Mouse (Mus musculus): ENCODE results near the gene Tgtp2. TPM values are rescaled to one million over a fixed set of nuclear protein-coding genes. Genes with fewer than 3 reads are reported as not detected.

Gene Tgtp2
- polyA plus RNA-seq, 1 experiment from 2014 or later = 2.8 TPM

DNA sequence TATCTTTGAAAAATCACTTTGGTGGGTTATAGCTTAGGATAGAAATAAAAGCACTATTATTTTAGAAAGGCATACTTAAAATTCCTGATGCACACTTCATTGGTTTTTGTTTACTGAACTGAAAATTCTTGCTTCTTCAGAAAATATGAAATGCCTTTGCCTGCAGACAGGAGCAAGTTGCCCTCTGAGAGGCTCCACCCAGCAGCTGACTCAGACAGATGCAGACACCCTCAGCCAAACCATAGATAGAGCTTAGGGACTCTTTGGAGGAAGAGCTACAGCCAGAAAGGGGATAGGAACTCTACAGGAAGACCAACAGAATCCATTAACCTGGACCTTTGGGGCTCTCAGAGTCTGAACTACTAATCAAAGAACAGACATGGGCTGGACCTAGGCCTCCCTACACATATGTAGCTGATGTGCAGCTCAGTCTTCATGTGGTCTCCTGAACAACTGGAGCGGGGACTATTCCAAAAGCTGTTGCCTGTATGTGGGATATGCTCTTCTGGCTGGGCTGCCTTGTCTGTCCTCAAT lies 28.1 kb upstream of the Tgtp2 start:
- no peak for TF ChIP-seq CTCF (IDR thresholded peaks at IDR 0.05; ENCODE audit: low read depth)
- Histone ChIP-seq H3K36me3 (ENCODE audit: control insufficient read depth, insufficient read depth) (peaks cover 2% of the 10 kb centered on the region; the same call in 1 of the 2 replicates), H3K9me3 (ENCODE audit: control insufficient read depth) (no peaks in the 10 kb centered on the region), H3K27ac (ENCODE audit: low read depth, low read length) (no peak overlapping the region), H3K4me2 (replicated peaks; ENCODE audit: low read depth) (no peak overlapping the region), H3K9ac (ENCODE audit: low read depth, low read length) (no peak overlapping the region), H3K4me3 (ENCODE audit: low read depth, low read length) (no peak overlapping the region), H3K4me1 (replicated peaks; ENCODE audit: control insufficient read depth, insufficient read depth, low read length) (0 out of 2 replicates have a peak, but pooled peaks cover 7% of the 10 kb centered on the region), H3K27me3 (replicated peaks; ENCODE audit: control insufficient read depth, insufficient read depth, low read length) (no peaks in the 10 kb centered on the region)
- no peak for ATAC-seq
- 100% methylated on average over 1 of the region's 1 CpGs for WGBS

DNA sequence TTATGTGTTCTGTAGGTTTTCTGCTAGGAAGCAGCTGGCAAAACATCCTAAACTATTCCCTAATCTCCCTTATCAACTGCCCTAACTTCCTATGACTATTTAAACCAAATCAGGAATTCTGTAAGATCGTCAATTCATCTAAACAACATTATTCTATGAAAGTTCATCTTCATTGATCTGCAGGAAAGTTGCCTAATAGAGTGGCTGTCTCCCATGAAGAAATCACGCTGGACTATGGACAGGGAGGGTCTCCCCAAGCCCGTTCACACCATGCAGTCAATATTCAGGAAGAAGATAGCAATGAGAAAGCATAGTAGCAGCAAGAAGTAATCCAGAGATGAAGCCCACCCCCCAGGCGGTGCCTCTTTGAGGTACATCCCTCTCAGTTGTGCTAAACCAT lies 27.2 kb upstream of the Tgtp2 start:
- Histone ChIP-seq H3K27me3 (replicated peaks; ENCODE audit: control insufficient read depth, insufficient read depth, low read length) (no peaks in the 10 kb centered on the region), H3K9ac (ENCODE audit: low read depth, low read length) (no peak overlapping the region), H3K9me3 (ENCODE audit: control insufficient read depth) (no peaks in the 10 kb centered on the region), H3K27ac (ENCODE audit: low read depth, low read length) (no peak overlapping the region), H3K4me3 (ENCODE audit: low read depth, low read length) (no peak overlapping the region), H3K36me3 (ENCODE audit: control insufficient read depth, insufficient read depth) (no peaks in the 10 kb centered on the region), H3K4me1 (replicated peaks; ENCODE audit: control insufficient read depth, insufficient read depth, low read length) (peaks cover 12% of the 10 kb centered on the region; the same call in 1 of the 2 replicates), H3K4me2 (replicated peaks; ENCODE audit: low read depth) (no peak overlapping the region)
- WGBS = 49% methylated on average over 4 of the region's 4 CpGs
- TF ChIP-seq CTCF (IDR thresholded peaks at IDR 0.05; ENCODE audit: low read depth) = no peak
- ATAC-seq = no peak

DNA sequence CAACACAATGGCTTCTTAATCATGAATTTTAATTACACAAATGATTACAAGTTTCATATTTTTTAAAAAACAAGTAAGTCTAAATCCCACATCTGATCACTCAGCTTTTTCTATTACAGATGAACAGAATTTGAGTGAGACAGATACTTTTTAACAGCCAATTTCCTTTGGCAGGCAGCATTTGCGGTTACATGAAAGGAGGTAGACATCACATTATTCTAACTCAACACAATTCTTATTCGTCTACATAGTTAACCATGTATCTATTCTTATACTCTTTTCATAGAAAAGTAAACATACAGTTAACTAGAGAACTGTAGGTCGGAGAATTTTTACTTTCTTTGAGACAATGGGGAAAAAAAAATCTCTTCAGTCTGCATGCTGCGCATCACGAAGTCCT lies 26.5 kb upstream of the Tgtp2 start:
- no peak overlapping the region for H3K4me3 ChIP-seq (ENCODE audit: low read depth, low read length)
- H3K27ac ChIP-seq (ENCODE audit: low read depth, low read length) = no peak overlapping the region
- peaks cover 12% of the 10 kb centered on the region; the same call in 1 of the 2 replicates for H3K4me1 ChIP-seq (replicated peaks; ENCODE audit: control insufficient read depth, insufficient read depth, low read length)
- 82% methylated on average over 5 of the region's 5 CpGs for WGBS
- H3K9me3 ChIP-seq (ENCODE audit: control insufficient read depth) = no peaks in the 10 kb centered on the region
- no peaks in the 10 kb centered on the region for H3K36me3 ChIP-seq (ENCODE audit: control insufficient read depth, insufficient read depth)
- H3K9ac ChIP-seq (ENCODE audit: low read depth, low read length) = no peak overlapping the region
- no peaks in the 10 kb centered on the region for H3K27me3 ChIP-seq (replicated peaks; ENCODE audit: control insufficient read depth, insufficient read depth, low read length)
- no peak overlapping the region for H3K4me2 ChIP-seq (replicated peaks; ENCODE audit: low read depth)
- no peak for TF ChIP-seq CTCF (IDR thresholded peaks at IDR 0.05; ENCODE audit: low read depth)
- no peak for ATAC-seq

DNA sequence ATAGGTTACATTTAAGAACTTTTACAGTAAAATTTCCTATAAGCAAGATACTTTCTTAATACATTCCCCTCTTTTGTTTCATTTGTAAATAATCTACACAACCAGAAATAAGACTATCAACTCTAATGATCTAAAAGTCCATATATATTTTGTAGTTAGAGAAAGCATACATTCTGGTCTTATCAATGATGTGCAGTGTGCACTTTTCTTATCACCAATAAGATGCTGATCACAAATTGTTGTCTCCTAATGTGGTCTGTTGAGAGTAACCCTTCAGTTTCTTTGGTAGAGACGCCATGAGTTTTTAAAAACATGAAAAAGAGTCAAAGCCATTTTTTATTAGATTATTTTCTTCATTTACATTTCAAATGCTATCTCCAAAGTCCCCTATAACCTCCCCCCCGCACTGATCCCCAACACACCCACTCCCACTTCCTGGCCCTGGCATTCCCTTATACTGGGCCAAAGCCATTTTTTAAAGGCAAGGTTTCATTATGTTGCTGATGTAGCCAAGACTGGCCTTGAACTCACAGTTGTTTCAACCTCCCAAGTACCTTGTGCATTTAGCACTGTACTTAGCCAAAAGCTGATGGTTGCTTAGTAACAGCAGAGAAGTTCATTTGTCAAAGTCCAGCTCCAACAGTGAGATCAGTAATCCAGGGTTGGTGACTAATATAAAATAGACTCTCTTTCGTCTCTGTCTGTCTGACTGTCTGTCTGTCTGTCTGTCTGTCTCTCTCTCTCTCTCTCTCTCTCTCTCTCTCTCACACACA lies 25.9 kb upstream of the Tgtp2 start:
- peak; percentile 68 for ATAC-seq
- Histone ChIP-seq H3K27me3 (replicated peaks; ENCODE audit: control insufficient read depth, insufficient read depth, low read length) (no peaks in the 10 kb centered on the region), H3K36me3 (ENCODE audit: control insufficient read depth, insufficient read depth) (no peaks in the 10 kb centered on the region), H3K4me2 (replicated peaks; ENCODE audit: low read depth) (0 out of 2 replicates have a peak overlapping the region, but pooled peaks have one; percentile 1), H3K4me3 (ENCODE audit: low read depth, low read length) (no peak overlapping the region), H3K9ac (ENCODE audit: low read depth, low read length) (no peak overlapping the region), H3K4me1 (replicated peaks; ENCODE audit: control insufficient read depth, insufficient read depth, low read length) (peaks cover 12% of the 10 kb centered on the region; the same call in 1 of the 2 replicates), H3K9me3 (ENCODE audit: control insufficient read depth) (no peaks in the 10 kb centered on the region), H3K27ac (ENCODE audit: low read depth, low read length) (no peak overlapping the region)
- no peak for TF ChIP-seq CTCF (IDR thresholded peaks at IDR 0.05; ENCODE audit: low read depth)
- 72% methylated on average over 3 of the region's 3 CpGs for WGBS

DNA sequence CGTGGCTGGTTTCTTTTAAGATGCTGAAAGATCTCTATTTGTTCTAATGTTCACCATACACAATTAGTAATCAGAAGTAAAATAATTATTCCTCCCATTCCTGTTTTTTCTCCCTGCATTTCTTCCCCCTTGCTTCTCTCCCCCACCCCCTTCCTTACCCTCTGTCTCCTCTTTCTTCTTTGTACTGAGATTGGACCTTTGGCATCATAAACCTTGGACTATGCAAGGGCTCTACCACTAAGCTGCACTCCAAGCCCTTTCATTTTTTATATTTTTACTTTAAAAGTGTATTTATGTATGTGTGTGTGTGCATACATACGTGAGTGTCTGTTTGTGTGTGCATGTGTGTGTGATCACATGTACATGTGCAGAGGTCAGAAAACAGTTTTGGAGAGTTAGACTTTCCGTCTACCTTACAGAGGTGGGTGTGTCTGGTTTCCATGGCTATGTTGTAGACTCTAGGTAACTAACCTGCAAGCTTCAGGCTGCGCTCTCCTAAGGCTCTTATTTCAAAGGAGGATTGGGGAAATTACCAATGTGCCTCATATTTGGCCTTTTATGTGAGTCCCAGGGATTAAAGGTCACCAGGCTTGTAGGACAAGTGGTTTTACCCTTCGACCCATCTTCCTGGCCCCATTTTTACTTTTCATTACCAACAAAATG lies 25.1 kb upstream of the Tgtp2 start:
- H3K4me3 ChIP-seq (ENCODE audit: low read depth, low read length) = peak overlapping the region; percentile 34; the same call in 1 of the 2 replicates

More for the DNA sequence above, 25.1 kb upstream of the Tgtp2 start:
- peaks cover 12% of the 10 kb centered on the region; the same call in 1 of the 2 replicates for H3K4me1 ChIP-seq (replicated peaks; ENCODE audit: control insufficient read depth, insufficient read depth, low read length)
- no peak overlapping the region for H3K27ac ChIP-seq (ENCODE audit: low read depth, low read length)
- peak; percentile 71 for ATAC-seq
- H3K27me3 ChIP-seq (replicated peaks; ENCODE audit: control insufficient read depth, insufficient read depth, low read length) = no peaks in the 10 kb centered on the region
- WGBS = 51% methylated on average over 5 of the region's 5 CpGs
- H3K9me3 ChIP-seq (ENCODE audit: control insufficient read depth) = no peaks in the 10 kb centered on the region
- H3K36me3 ChIP-seq (ENCODE audit: control insufficient read depth, insufficient read depth) = no peaks in the 10 kb centered on the region
- no peak overlapping the region for H3K9ac ChIP-seq (ENCODE audit: low read depth, low read length)
- TF ChIP-seq CTCF (IDR thresholded peaks at IDR 0.05; ENCODE audit: low read depth) = no peak
- H3K4me2 ChIP-seq (replicated peaks; ENCODE audit: low read depth) = peak overlapping the region; percentile 67
